Mouse (Mus musculus): Measurements from ENCODE around the gene Mrpl34. TPM values are rescaled to one million over a fixed set of nuclear protein-coding genes. Genes with fewer than 3 reads are reported as not detected.
A peak's percentile ranks its signal among the peaks of the same experiment; 100 is the strongest.

Gene Mrpl34
- polyA plus RNA-seq, 1 experiment from 2014 or later = 172 TPM

DNA sequence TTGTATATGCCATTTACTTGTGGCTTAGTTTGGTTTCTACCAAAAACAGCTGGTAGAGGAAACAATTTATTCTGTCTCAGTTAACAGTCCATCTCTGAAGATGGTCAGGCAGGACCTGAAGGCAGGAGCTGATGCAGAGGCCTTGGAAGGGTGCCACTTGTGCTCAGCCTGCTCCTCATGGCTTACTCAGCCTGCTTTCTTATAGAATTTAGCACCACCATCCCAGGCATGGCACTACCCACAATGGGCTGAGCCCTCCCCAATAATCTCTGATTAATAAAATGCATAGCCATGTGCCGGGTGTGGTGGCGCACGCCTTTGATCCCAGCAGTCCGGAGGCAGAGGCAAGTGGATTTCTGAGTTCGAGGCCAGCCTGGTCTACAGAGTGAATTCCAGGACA, 1.4 kb downstream of the Mrpl34 start:
- ATAC-seq = no peak

DNA sequence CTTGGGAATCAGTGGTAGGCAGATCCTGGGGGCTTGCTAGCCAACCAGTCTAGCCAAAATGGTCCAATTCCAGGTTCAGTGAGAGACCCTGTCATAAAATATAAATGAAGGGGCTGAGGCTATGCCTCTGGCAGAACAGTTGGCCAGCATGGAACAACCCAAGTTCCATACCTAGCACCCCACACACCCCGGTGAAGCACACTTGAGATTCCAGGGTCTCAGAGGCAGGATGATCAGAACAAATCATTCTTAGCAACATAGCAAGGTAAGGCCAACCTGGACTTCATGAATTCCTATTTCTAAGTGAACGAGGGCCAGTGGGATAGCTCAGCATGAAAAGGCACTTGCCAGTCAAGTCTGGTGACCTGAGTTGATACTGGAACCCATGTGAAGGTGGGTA, 2.4 kb downstream of the Mrpl34 start:
- no peaks in the 10 kb centered on the region for H3K9me3 ChIP-seq (ENCODE audit: control insufficient read depth, low read length)
- no peak for ATAC-seq
- H3K4me1 ChIP-seq (ENCODE audit: control insufficient read depth, insufficient read depth, low read depth, low read length) = peaks cover 29% of the 10 kb centered on the region
- WGBS = 98% methylated on average over 2 of the region's 2 CpGs
- H3K9ac ChIP-seq (ENCODE audit: low read depth, low read length) = no peak overlapping the region
- no peak overlapping the region for H3K4me3 ChIP-seq (ENCODE audit: low read length)
- no peak overlapping the region for H3K4me2 ChIP-seq (ENCODE audit: low read length)
- H3K36me3 ChIP-seq (ENCODE audit: control insufficient read depth, insufficient read depth, low read length) = peaks cover 5% of the 10 kb centered on the region
- no peak overlapping the region for H3K27ac ChIP-seq (ENCODE audit: low read depth, low read length)
- H3K27me3 ChIP-seq (replicated peaks; ENCODE audit: control insufficient read depth, insufficient read depth, low read length) = no peaks in the 10 kb centered on the region

More for the DNA sequence above, 1.4 kb downstream of the Mrpl34 start:
- no peak overlapping the region for H3K4me2 ChIP-seq (ENCODE audit: low read length)
- no peak overlapping the region for H3K9ac ChIP-seq (ENCODE audit: low read depth, low read length)
- H3K36me3 ChIP-seq (ENCODE audit: control insufficient read depth, insufficient read depth, low read length) = peaks cover 4% of the 10 kb centered on the region
- 93% methylated on average over 5 of the region's 5 CpGs for WGBS
- H3K27me3 ChIP-seq (replicated peaks; ENCODE audit: control insufficient read depth, insufficient read depth, low read length) = no peaks in the 10 kb centered on the region
- no peaks in the 10 kb centered on the region for H3K9me3 ChIP-seq (ENCODE audit: control insufficient read depth, low read length)
- no peak overlapping the region for H3K4me3 ChIP-seq (ENCODE audit: low read length)
- H3K4me1 ChIP-seq (ENCODE audit: control insufficient read depth, insufficient read depth, low read depth, low read length) = peaks cover 34% of the 10 kb centered on the region
- no peak overlapping the region for H3K27ac ChIP-seq (ENCODE audit: low read depth, low read length)

GRCm38 (mm10) chr8:71468001-71468400, 3.2 kb downstream of the Mrpl34 start:
- ATAC-seq = no peak

GRCm38 (mm10) chr8:71468916-71469315, 4.2 kb downstream of the Mrpl34 start, which contains the start of gene Dda1:
Gene Dda1, plus strand, starts transcription at chr8:71469199.
- H3K9me3 ChIP-seq (ENCODE audit: control insufficient read depth, low read length) = no peaks in the 10 kb centered on the region
- peaks cover 11% of the 10 kb centered on the region for H3K36me3 ChIP-seq (ENCODE audit: control insufficient read depth, insufficient read depth, low read length)
- H3K4me2 ChIP-seq (ENCODE audit: low read length) = peak within 1 kb of the TSS; percentile 69
- H3K27me3 ChIP-seq (replicated peaks; ENCODE audit: control insufficient read depth, insufficient read depth, low read length) = no peaks in the 10 kb centered on the region
- H3K4me3 ChIP-seq (ENCODE audit: low read length) = peak within 1 kb of the TSS; percentile 66
- H3K27ac ChIP-seq (ENCODE audit: low read depth, low read length) = peak within 1 kb of the TSS; percentile 81
- WGBS = under 1% methylated on average over 51 of the region's 52 CpGs
- peak; percentile 91 for ATAC-seq
- H3K9ac ChIP-seq (ENCODE audit: low read depth, low read length) = peak within 1 kb of the TSS; percentile 72
- peaks cover 22% of the 10 kb centered on the region for H3K4me1 ChIP-seq (ENCODE audit: control insufficient read depth, insufficient read depth, low read depth, low read length)

More at GRCm38 (mm10) chr8:71468001-71468400, 3.2 kb downstream of the Mrpl34 start:
- H3K27ac ChIP-seq (ENCODE audit: low read depth, low read length) = no peak overlapping the region
- WGBS = 89% methylated on average over 1 of the region's 1 CpGs
- H3K9me3 ChIP-seq (ENCODE audit: control insufficient read depth, low read length) = no peaks in the 10 kb centered on the region
- no peak overlapping the region for H3K4me2 ChIP-seq (ENCODE audit: low read length)
- no peaks in the 10 kb centered on the region for H3K27me3 ChIP-seq (replicated peaks; ENCODE audit: control insufficient read depth, insufficient read depth, low read length)
- H3K36me3 ChIP-seq (ENCODE audit: control insufficient read depth, insufficient read depth, low read length) = peaks cover 9% of the 10 kb centered on the region
- no peak overlapping the region for H3K9ac ChIP-seq (ENCODE audit: low read depth, low read length)
- peaks cover 24% of the 10 kb centered on the region for H3K4me1 ChIP-seq (ENCODE audit: control insufficient read depth, insufficient read depth, low read depth, low read length)
- H3K4me3 ChIP-seq (ENCODE audit: low read length) = no peak overlapping the region

DNA sequence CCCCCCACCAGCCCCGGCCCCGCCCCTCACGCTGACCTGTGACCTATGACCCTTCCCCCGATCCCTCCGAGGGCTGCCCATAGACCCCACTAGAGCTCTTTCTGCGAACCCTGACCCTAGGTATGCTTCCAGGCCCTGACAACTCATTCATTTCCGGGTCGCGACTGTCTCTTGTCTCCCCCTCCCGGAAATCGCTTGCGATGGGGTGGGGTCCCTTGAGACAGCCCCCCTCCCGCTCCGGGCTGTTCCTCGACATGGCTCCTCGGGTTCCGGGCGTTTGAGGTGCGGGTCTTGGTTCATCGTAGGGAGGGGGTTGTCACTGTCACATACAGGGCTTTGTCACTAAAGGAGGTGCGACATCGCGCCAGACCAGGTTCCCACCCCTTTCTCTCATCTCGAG, 4.7 kb downstream of the Mrpl34 start:
- Histone ChIP-seq H3K9ac (ENCODE audit: low read depth, low read length) (peak overlapping the region; percentile 72), H3K27ac (ENCODE audit: low read depth, low read length) (peak overlapping the region; percentile 81), H3K4me3 (ENCODE audit: low read length) (peak overlapping the region; percentile 66), H3K4me2 (ENCODE audit: low read length) (peak overlapping the region; percentile 69), H3K9me3 (ENCODE audit: control insufficient read depth, low read length) (no peaks in the 10 kb centered on the region), H3K36me3 (ENCODE audit: control insufficient read depth, insufficient read depth, low read length) (peaks cover 11% of the 10 kb centered on the region), H3K27me3 (replicated peaks; ENCODE audit: control insufficient read depth, insufficient read depth, low read length) (no peaks in the 10 kb centered on the region), H3K4me1 (ENCODE audit: control insufficient read depth, insufficient read depth, low read depth, low read length) (peaks cover 17% of the 10 kb centered on the region)
- WGBS = 2% methylated on average over 24 of the region's 24 CpGs
- ATAC-seq = peak; percentile 40

GRCm38 (mm10) chr8:71470146-71470912, 5.6 kb downstream of the Mrpl34 start:
- peak overlapping the region; percentile 72 for H3K9ac ChIP-seq (ENCODE audit: low read depth, low read length)
- 75% methylated on average over 3 of the region's 3 CpGs for WGBS
- ATAC-seq = no peak
- H3K36me3 ChIP-seq (ENCODE audit: control insufficient read depth, insufficient read depth, low read length) = peaks cover 20% of the 10 kb centered on the region
- H3K4me2 ChIP-seq (ENCODE audit: low read length) = peak overlapping the region; percentile 69
- no peak overlapping the region for H3K27ac ChIP-seq (ENCODE audit: low read depth, low read length)
- no peaks in the 10 kb centered on the region for H3K27me3 ChIP-seq (replicated peaks; ENCODE audit: control insufficient read depth, insufficient read depth, low read length)
- H3K4me3 ChIP-seq (ENCODE audit: low read length) = peak overlapping the region; percentile 66
- no peaks in the 10 kb centered on the region for H3K9me3 ChIP-seq (ENCODE audit: control insufficient read depth, low read length)
- H3K4me1 ChIP-seq (ENCODE audit: control insufficient read depth, insufficient read depth, low read depth, low read length) = peaks cover 17% of the 10 kb centered on the region

- Histone ChIP-seq H3K27me3 (replicated peaks; ENCODE audit: control insufficient read depth, insufficient read depth, low read length) (no peaks in the 10 kb centered on the region), H3K4me3 (ENCODE audit: low read length) (no peak overlapping the region), H3K36me3 (ENCODE audit: control insufficient read depth, insufficient read depth, low read length) (peaks cover 21% of the 10 kb centered on the region), H3K27ac (ENCODE audit: low read depth, low read length) (no peak overlapping the region), H3K9me3 (ENCODE audit: control insufficient read depth, low read length) (no peaks in the 10 kb centered on the region), H3K4me2 (ENCODE audit: low read length) (no peak overlapping the region), H3K4me1 (ENCODE audit: control insufficient read depth, insufficient read depth, low read depth, low read length) (peaks cover 15% of the 10 kb centered on the region), H3K9ac (ENCODE audit: low read depth, low read length) (no peak overlapping the region)
- ATAC-seq = no peak
- 91% methylated on average over 5 of the region's 5 CpGs for WGBS
These were observed 6.1 kb downstream of the Mrpl34 start for GRCm38 (mm10) chr8:71470913-71471255.

GRCm38 (mm10) chr8:71471861-71472260, 7.1 kb downstream of the Mrpl34 start:
- Histone ChIP-seq H3K4me2 (ENCODE audit: low read length) (no peak overlapping the region), H3K9ac (ENCODE audit: low read depth, low read length) (no peak overlapping the region), H3K4me3 (ENCODE audit: low read length) (no peak overlapping the region), H3K4me1 (ENCODE audit: control insufficient read depth, insufficient read depth, low read depth, low read length) (peaks cover 18% of the 10 kb centered on the region), H3K9me3 (ENCODE audit: control insufficient read depth, low read length) (no peaks in the 10 kb centered on the region), H3K27me3 (replicated peaks; ENCODE audit: control insufficient read depth, insufficient read depth, low read length) (no peaks in the 10 kb centered on the region), H3K36me3 (ENCODE audit: control insufficient read depth, insufficient read depth, low read length) (peaks cover 21% of the 10 kb centered on the region), H3K27ac (ENCODE audit: low read depth, low read length) (no peak overlapping the region)
- WGBS = 95% methylated on average over 17 of the region's 17 CpGs
- ATAC-seq = no peak

DNA sequence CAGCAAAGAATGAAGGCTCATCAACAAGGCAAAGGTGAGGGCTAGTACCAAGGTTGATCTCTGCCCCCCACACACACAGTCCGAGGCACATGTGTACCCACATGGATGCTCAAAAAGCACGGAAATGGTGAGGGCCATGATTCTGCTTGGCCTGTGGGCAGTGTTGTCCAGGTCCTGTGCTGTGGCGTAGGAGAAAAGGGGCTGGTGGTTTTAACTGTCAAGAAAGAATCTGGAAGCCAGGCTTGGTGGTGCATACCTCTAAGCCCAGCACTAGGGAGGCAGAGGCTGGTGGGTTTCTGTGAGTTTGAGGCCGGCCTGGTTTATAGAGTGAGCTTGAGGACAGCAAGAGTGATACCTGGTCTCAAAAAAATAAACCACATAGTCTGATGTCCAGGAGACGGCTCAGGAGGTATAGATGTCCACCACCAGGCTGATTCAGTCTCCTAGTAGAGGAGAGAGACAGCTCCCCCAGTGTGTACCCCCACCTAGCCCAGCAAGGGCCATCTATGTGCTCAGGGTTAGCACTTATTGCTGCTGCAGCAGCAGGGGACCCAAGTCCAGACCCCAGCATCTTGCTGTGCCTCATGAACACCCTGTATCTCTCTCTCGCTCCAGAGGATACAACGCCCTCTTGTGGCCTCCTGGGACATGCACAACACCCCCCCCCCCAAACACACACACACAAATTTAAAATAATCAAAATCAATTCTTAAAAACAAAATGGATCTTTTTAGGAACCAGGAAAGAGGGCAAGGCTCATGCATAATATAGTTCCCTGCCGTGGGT, 8.0 kb downstream of the Mrpl34 start:
- ATAC-seq = no peak
- Histone ChIP-seq H3K4me2 (ENCODE audit: low read length) (no peak overlapping the region), H3K9ac (ENCODE audit: low read depth, low read length) (no peak overlapping the region), H3K9me3 (ENCODE audit: control insufficient read depth, low read length) (no peaks in the 10 kb centered on the region), H3K36me3 (ENCODE audit: control insufficient read depth, insufficient read depth, low read length) (peaks cover 21% of the 10 kb centered on the region), H3K4me1 (ENCODE audit: control insufficient read depth, insufficient read depth, low read depth, low read length) (peaks cover 26% of the 10 kb centered on the region), H3K4me3 (ENCODE audit: low read length) (no peak overlapping the region), H3K27me3 (replicated peaks; ENCODE audit: control insufficient read depth, insufficient read depth, low read length) (no peaks in the 10 kb centered on the region), H3K27ac (ENCODE audit: low read depth, low read length) (no peak overlapping the region)
- 89% methylated on average over 8 of the region's 8 CpGs for WGBS

All from hindbrain, embryonic 16.5 days (tissue).